Mouse (Mus musculus) liver, embryonic 16.5 days (tissue): ENCODE data around the gene Bcl7c. TPM values are rescaled to one million over a fixed set of nuclear protein-coding genes. Genes with fewer than 3 reads are reported as not detected.
A peak's percentile ranks its signal among the peaks of the same experiment; 100 is the strongest.
"Not testable (repeated sequence)": the region's sequence is repeated elsewhere in the genome, so short reads cannot be mapped to it uniquely, and the experiment has no call there.

Source experiments
- ATAC-seq: fragments of 200-750 bp; cut with Nextera tagmentation; 2 replicates; pipeline ENCODE4 v1.8.0; 2017; ENCODE audit warnings: low read depth, mild to moderate bottlenecking, moderate number of reproducible peaks, moderate library complexity
- H3K27ac ChIP-seq: fragments of 300-500 bp; sonication (generic); 2 replicates; pipeline ENCODE4 v1.5.1; 2014; ENCODE audit warnings: mild to moderate bottlenecking, low read length
- H3K27me3 ChIP-seq: fragments of 300-500 bp; sonication (generic); 2 replicates; pipeline ENCODE4 v1.6.1; 2014; ENCODE audit warnings: low read depth, low read length, mixed read lengths; ENCODE audit not compliant: control insufficient read depth, insufficient read depth
- H3K36me3 ChIP-seq: fragments of 300-500 bp; sonication (generic); 2 replicates; pipeline ENCODE4 v1.6.1; 2014; ENCODE audit warnings: mild to moderate bottlenecking; ENCODE audit not compliant: control insufficient read depth, insufficient read depth
- H3K4me1 ChIP-seq: fragments of 300-500 bp; sonication (generic); 2 replicates; pipeline ENCODE4 v1.6.1; 2014; ENCODE audit warnings: low read depth, low read length, mixed read lengths; ENCODE audit not compliant: control insufficient read depth
- H3K4me2 ChIP-seq: fragments of 300-500 bp; sonication (generic); 2 replicates; pipeline ENCODE4 v1.6.1; 2014; ENCODE audit warnings: low read depth, low read length, mixed read lengths
- H3K4me3 ChIP-seq: fragments of 300-500 bp; sonication (generic); 2 replicates; pipeline ENCODE4 v1.5.1; 2014; ENCODE audit warnings: low read depth, mild to moderate bottlenecking, low read length
- H3K9ac ChIP-seq: fragments of 300-500 bp; sonication (generic); 2 replicates; pipeline ENCODE4 v1.6.1; 2014; ENCODE audit warnings: low read depth, low read length
- H3K9me3 ChIP-seq: fragments of 300-500 bp; sonication (generic); replicated peaks from 2 replicates; pipeline ENCODE4 v1.6.1; 2016; ENCODE audit warnings: low read length; ENCODE audit not compliant: control insufficient read depth
- WGBS: fragments of 180-500 bp; shearing (Covaris S2); extraction: QIAGEN DNeasy Blood & Tissue Kit; methylation state at CpG from one replicate; pipeline ENCODE4 v1.1.7; 2014; ENCODE audit not compliant: insufficient replicate concordance; 5-methylcytosine and 5-hydroxymethylcytosine counted together
- polyA plus RNA-seq: library from polyadenylated mRNA; unstranded; fragments of >200 nt; fragmentation: Nextera tagmentation; extraction: Ambion mirVana; gene quantifications from 2 replicates; pipeline ENCODE4 v1.2.1, GENCODE M21; 2015

Gene Bcl7c
- polyA plus RNA-seq, 1 experiment from 2014 or later, result 16.8 TPM

GRCm38 (mm10) chr7:127626471-127626870 is 82.3 kb downstream of the Bcl7c start:
- Histone ChIP-seq H3K9ac (peak overlapping the region; percentile 41), H3K27me3 (no peaks in the 10 kb centered on the region), H3K4me1 (peaks cover 11% of the 10 kb centered on the region), H3K9me3 (no peaks in the 10 kb centered on the region; the same call in 1 of the 2 replicates), H3K27ac (peak overlapping the region; percentile 83), H3K4me3 (peak overlapping the region; percentile 42), H3K4me2 (peak overlapping the region; percentile 65), H3K36me3 (no peaks in the 10 kb centered on the region)
- 32% methylated on average over 4 of the region's 4 CpGs for WGBS
- peak; percentile 100 for ATAC-seq

GRCm38 (mm10) chr7:127626039-127626438 is 82.7 kb downstream of the Bcl7c start:
- no peak for ATAC-seq
- Histone ChIP-seq H3K36me3 (no peaks in the 10 kb centered on the region), H3K4me2 (peak overlapping the region; percentile 65), H3K9me3 (no peaks in the 10 kb centered on the region; the same call in 1 of the 2 replicates), H3K4me1 (peaks cover 11% of the 10 kb centered on the region), H3K4me3 (peak overlapping the region; percentile 42), H3K27ac (peak overlapping the region; percentile 83), H3K9ac (peak overlapping the region; percentile 41), H3K27me3 (no peaks in the 10 kb centered on the region)
- WGBS, result 95% methylated on average over 7 of the region's 7 CpGs

DNA sequence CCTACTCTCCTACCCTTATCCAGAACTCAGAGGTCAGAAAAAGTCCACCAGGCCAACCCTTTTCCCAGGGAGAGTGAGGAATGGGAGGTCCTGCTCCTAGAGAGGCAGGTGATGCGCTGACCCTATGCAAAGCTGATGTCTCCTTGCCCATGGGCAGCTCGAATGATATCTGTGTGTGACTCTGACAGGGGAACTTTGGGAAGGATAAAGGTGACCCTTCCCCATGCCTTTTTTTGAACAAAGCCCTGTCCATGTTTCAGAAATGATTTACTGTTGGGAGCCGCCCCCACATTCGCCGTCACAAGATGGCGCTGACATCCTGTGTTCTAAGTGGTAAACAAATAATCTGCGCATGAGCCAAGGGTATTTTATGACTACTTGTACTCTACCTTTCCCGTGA is 90.3 kb downstream of the Bcl7c start:
- H3K9ac ChIP-seq, H3K36me3 ChIP-seq, H3K27ac ChIP-seq, H3K4me3 ChIP-seq, ATAC-seq, H3K9me3 ChIP-seq, H3K4me2 ChIP-seq: not testable (repeated sequence)
- Histone ChIP-seq H3K4me1 (peaks cover 10% of the 10 kb centered on the region), H3K27me3 (peaks cover 14% of the 10 kb centered on the region)
- 76% methylated on average over 7 of the region's 8 CpGs for WGBS

- no peak overlapping the region for H3K27ac ChIP-seq
- H3K36me3 ChIP-seq, result no peaks in the 10 kb centered on the region
- no peak overlapping the region for H3K9ac ChIP-seq
- peaks cover 14% of the 10 kb centered on the region for H3K27me3 ChIP-seq
- H3K4me3 ChIP-seq, result no peak overlapping the region
- H3K4me2 ChIP-seq, result no peak overlapping the region
- 82% methylated on average over 2 of the region's 2 CpGs for WGBS
- ATAC-seq, result no peak
- no peaks in the 10 kb centered on the region for H3K9me3 ChIP-seq
- peaks cover 10% of the 10 kb centered on the region for H3K4me1 ChIP-seq
Observed at GRCm38 (mm10) chr7:127617962-127618361, 90.8 kb downstream of the Bcl7c start.

- H3K36me3 ChIP-seq, result peaks cover 4% of the 10 kb centered on the region
- H3K4me2 ChIP-seq, result no peak overlapping the region
- H3K9ac ChIP-seq, result no peak overlapping the region
- ATAC-seq, result no peak
- peaks cover 10% of the 10 kb centered on the region for H3K4me1 ChIP-seq
- no peak overlapping the region for H3K4me3 ChIP-seq
- H3K27ac ChIP-seq, result no peak overlapping the region
- no peaks in the 10 kb centered on the region for H3K9me3 ChIP-seq
- 42% methylated on average over 1 of the region's 1 CpGs for WGBS
- H3K27me3 ChIP-seq, result peaks cover 14% of the 10 kb centered on the region
Observed at GRCm38 (mm10) chr7:127616881-127617280, 91.9 kb downstream of the Bcl7c start.

- peaks cover 9% of the 10 kb centered on the region for H3K36me3 ChIP-seq
Observed at GRCm38 (mm10) chr7:127616336-127616735, 92.4 kb downstream of the Bcl7c start.

DNA sequence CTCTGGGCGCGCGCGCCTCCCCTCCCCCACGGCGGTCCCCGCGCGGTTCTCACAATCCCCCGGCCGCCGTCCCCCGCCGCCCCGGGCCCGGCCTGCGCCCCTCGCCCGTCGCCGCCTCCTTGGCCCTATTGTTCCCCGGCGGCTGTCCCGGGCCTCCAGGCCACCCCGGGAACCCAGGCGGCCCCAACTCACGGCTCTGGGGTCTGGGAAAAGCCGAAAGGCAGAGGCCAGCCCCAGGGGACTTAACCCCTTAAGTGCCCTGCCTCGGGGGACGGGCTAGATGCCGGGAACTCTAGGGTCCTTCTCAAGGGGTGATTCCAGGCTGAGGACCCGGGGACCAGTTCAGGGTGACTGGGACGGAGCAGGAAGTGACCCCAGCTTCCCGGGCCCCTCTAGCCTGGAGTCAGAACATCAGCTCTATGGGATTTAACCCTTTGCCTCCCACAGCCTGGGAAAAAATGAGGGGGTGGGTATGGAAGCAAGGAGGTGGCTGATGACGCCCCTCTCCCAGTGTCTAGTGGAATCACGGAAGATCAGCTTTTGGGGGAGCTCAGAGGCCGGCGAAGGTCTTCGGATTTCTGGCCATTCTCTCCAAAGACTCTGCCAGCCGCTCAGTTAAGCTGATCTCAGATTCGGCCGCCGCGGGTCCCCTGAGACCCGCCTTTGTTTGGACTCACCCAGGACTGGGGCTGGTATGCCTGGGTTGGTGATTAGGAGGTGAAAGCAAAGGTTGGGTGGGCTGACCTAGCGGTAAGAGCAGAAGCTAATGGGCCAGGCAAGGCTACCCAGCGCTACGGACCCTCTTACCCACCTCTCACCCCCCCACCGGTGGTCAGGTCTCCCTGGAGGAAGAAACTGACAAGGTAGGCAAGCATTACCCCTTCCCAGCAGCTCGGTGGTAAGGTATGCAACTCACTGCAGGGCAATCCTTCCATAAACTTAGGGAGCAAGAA is 93.6 kb downstream of the Bcl7c start, which contains the start of gene Zfp629:
Zfp629 (minus strand) TSS at position 907 of the 953 bp plus-strand sequence.
- Histone ChIP-seq H3K4me2 (peak within 1 kb of the TSS; percentile 90), H3K4me1 (peaks cover 10% of the 10 kb centered on the region), H3K4me3 (peak within 1 kb of the TSS; percentile 82)

More at GRCm38 (mm10) chr7:127616336-127616735, 92.4 kb downstream of the Bcl7c start:
- Histone ChIP-seq H3K4me3 (no peak overlapping the region), H3K27me3 (peaks cover 14% of the 10 kb centered on the region), H3K4me1 (peaks cover 10% of the 10 kb centered on the region), H3K9ac (no peak overlapping the region), H3K9me3 (no peaks in the 10 kb centered on the region), H3K4me2 (no peak overlapping the region), H3K27ac (no peak overlapping the region)
- WGBS, result 61% methylated on average over 1 of the region's 1 CpGs
- no peak for ATAC-seq

GRCm38 (mm10) chr7:127614511-127614890 is 94.2 kb downstream of the Bcl7c start:
- peak overlapping the region; percentile 79 for H3K9ac ChIP-seq
- H3K4me2 ChIP-seq, result peak overlapping the region; percentile 90
- peaks cover 10% of the 10 kb centered on the region for H3K4me1 ChIP-seq
- H3K36me3 ChIP-seq, result peaks cover 16% of the 10 kb centered on the region
- peak overlapping the region; percentile 74 for H3K27ac ChIP-seq
- H3K9me3 ChIP-seq, result no peaks in the 10 kb centered on the region
- peak; percentile 70 for ATAC-seq
- peaks cover 14% of the 10 kb centered on the region for H3K27me3 ChIP-seq
- peak overlapping the region; percentile 82 for H3K4me3 ChIP-seq
- WGBS, result 1% methylated on average over 40 of the region's 44 CpGs

More for the DNA sequence above, 93.6 kb downstream of the Bcl7c start, which contains the start of gene Zfp629:
- peak within 1 kb of the TSS; percentile 79 for H3K9ac ChIP-seq
- peak; percentile 74 for ATAC-seq
- no peaks in the 10 kb centered on the region for H3K9me3 ChIP-seq
- peaks cover 15% of the 10 kb centered on the region for H3K36me3 ChIP-seq
- under 1% methylated on average over 48 of the region's 50 CpGs for WGBS
- peak within 1 kb of the TSS; percentile 74 for H3K27ac ChIP-seq
- peaks cover 14% of the 10 kb centered on the region for H3K27me3 ChIP-seq

DNA sequence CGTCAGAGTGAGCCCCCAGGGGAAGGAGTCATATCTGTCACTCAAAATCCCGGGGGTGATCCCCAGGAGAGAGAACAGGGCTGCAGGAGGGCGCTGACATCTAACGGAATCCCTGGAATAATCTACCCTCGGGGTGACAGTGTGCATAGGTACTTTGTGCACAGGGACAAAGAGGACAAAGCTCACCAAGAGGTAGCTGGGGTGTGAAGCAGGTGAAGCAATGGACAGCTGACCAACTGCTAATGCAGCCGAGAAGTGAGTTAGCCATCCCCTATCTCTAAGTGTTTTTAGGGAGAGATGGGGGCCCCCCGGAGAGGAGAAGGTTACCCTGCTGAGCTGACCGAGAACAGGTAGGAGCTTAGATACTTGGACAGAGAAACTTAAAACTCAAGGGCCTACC is 94.6 kb downstream of the Bcl7c start:
- Histone ChIP-seq H3K9me3 (no peaks in the 10 kb centered on the region), H3K4me2 (peak overlapping the region; percentile 90), H3K36me3 (peaks cover 18% of the 10 kb centered on the region), H3K4me3 (peak overlapping the region; percentile 82), H3K9ac (peak overlapping the region; percentile 79), H3K27ac (no peak overlapping the region; the same call in 1 of the 2 replicates), H3K27me3 (peaks cover 14% of the 10 kb centered on the region), H3K4me1 (peaks cover 10% of the 10 kb centered on the region)
- ATAC-seq, result peak; percentile 39; the same call in 1 of the 2 replicates
- 31% methylated on average over 8 of the region's 8 CpGs for WGBS
